Mouse (Mus musculus) thymus, adult 2 months (tissue): Measurements from ENCODE around the gene Dbil5.

Experiments used
- CTCF ChIP-seq: fragments of 200-500 bp; IDR thresholded peaks from 2 replicates; pipeline ENCODE4 v1.5.1; 2012; ENCODE audit warnings: mild to moderate bottlenecking, control low read depth, low read length, moderate library complexity, borderline replicate concordance; ENCODE audit not compliant: control insufficient read depth, poor library complexity, insufficient read depth; ENCODE audit errors: extremely low read depth
- POLR2A ChIP-seq: fragments of 200-500 bp; IDR thresholded peaks from 2 replicates; pipeline ENCODE4 v1.6.1; 2012; ENCODE audit warnings: mild to moderate bottlenecking, low read length, control low read depth, moderate library complexity; ENCODE audit not compliant: control insufficient read depth, poor library complexity, insufficient read depth; ENCODE audit errors: extremely low read depth

GRCm38 (mm10) chr11:76213841-76214240, 3.6 kb upstream of the Dbil5 start:
- no peak for TF ChIP-seq POLR2A
- TF ChIP-seq CTCF, result no peak
